Comparison of ENCODE assay signal across 9 mouse cellular contexts in the genomic region with DNA sequence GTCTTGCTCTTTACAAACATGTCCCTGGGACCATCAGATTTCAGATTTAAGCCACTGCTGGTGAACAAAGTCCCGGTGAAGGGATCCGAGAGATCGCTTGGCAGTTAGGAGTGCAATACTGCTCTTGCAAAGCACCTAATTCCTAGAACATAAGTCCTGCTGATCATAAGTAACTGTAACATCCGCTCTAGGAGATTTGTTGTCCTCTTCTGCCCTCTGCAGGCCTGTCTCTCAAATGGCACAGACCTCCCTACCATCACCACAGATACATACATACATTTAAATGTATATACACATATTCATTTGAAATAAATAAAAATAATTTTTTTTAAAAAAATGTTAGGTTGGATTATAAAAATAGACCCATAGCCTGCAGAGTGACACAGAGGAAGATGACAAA. TPM values are rescaled to one million over a fixed set of nuclear protein-coding genes. Genes with fewer than 3 reads are reported as not detected.
DNase-seq lines count a peak whose midpoint lies in the region; ATAC-seq lines count a peak whose summit lies in the region.
"Had no signal": no experiment of that assay in that cellular context is flagged by ENCODE, and none has a peak within 500 bp of the region (broad histone marks: within the 10 kb centered on the region; RNA-seq: fewer than 3 reads in every experiment).

No protein-coding gene starts in this region.

- peak; percentile 85 for ATAC-seq in activated CD4-positive, CD25-positive, alpha-beta regulatory T cell, adult 4 months
- peak; percentile 81 for ATAC-seq in hindbrain, embryonic 13.5 days (ENCODE audit: low FRiP score)
- peak; percentile 89 for ATAC-seq in megakaryocyte-erythroid progenitor cell, adult 5-6 weeks (replicated peaks; ENCODE audit: low FRiP score, low TSS enrichment, poor library complexity, severe bottlenecking)

- no peaks in the 10 kb centered on the region for H3K27me3 ChIP-seq in hindbrain, embryonic 13.5 days

- DNase-seq in heart, postnatal 10 days = peak; percentile 51 to 66
- no peak for DNase-seq in heart, postnatal 25 days (ENCODE audit: low spot score)
- peak; percentile 34 for DNase-seq in embryo, embryonic 11.5 days (ENCODE audit: low read depth, low spot score)
- peak; percentile 24 for DNase-seq in layer of hippocampus, adult 9-10 months (ENCODE audit: low spot score)
- DNase-seq in skeletal muscle tissue, adult 2 months (ENCODE audit: low read depth, low spot score) = peak; percentile 3

- no peak overlapping the region for H3K4me2 ChIP-seq in hindbrain, embryonic 13.5 days

- H3K4me3 ChIP-seq in hindbrain, embryonic 13.5 days = no peak overlapping the region
- H3K4me3 ChIP-seq: megakaryocyte, embryonic 14.5 days had no signal

- WGBS in hindbrain, embryonic 13.5 days = 54% methylated on average over 4 of the region's 4 CpGs

- H3K9me3 ChIP-seq in hindbrain, embryonic 13.5 days = no peaks in the 10 kb centered on the region
- H3K9me3 ChIP-seq: megakaryocyte, embryonic 14.5 days had no signal

- no peak overlapping the region for H3K27ac ChIP-seq in hindbrain, embryonic 13.5 days

- intact Hi-C loops in heart, postnatal 10 days (cut with DNase I) = loop anchor here (1.0 to 10.0 kb wide), 3 partner anchors 170 to 321 kb away; no protein-coding TSS in a partner anchor
- intact Hi-C loops in heart, postnatal 25 days (cut with DNase I) = loop anchor here (2.0 kb wide), 1 partner anchor 322 kb away; no protein-coding TSS in a partner anchor

- no peaks in the 10 kb centered on the region for H3K4me1 ChIP-seq in hindbrain, embryonic 13.5 days (replicated peaks)
- H3K4me1 ChIP-seq: megakaryocyte, embryonic 14.5 days had no signal

- no peak overlapping the region for H3K9ac ChIP-seq in hindbrain, embryonic 13.5 days

- H3K36me3 ChIP-seq in hindbrain, embryonic 13.5 days = no peaks in the 10 kb centered on the region

RNA-seq across cellular contexts. Expression of a gene that starts 21.3 kb away (rescaled TPM):
- total RNA-seq in heart, postnatal 10 days (2021) = not detected
- total RNA-seq in heart, postnatal 25 days (2021) = not detected
- under 1 TPM in 1 of 2 experiments, not detected in 1; 0.40 TPM for polyA plus RNA-seq in activated CD4-positive, CD25-positive, alpha-beta regulatory T cell, adult 4 months (2017; shearing (Covaris generic))
- 0.08 and 0.17 TPM in 2 replicates for polyA plus RNA-seq in hindbrain, embryonic 13.5 days (2015; fragmentation: Nextera tagmentation; extraction: Ambion mirVana)
- total RNA-seq in megakaryocyte-erythroid progenitor cell, adult 5-6 weeks (2014; fragmentation: Nextera tagmentation) = not detected in 2 replicates
- not detected in 2 replicates for total RNA-seq in megakaryocyte-erythroid progenitor cell, adult 5-6 weeks (2017)

RNA-seq across cellular contexts. Expression of a gene that starts 29.0 kb away (rescaled TPM):
- total RNA-seq in heart, postnatal 10 days (2021) = 10 to 100 TPM; 56.7 to 58.4 TPM
- 10 to 100 TPM; 44.9 to 45.3 TPM for total RNA-seq in heart, postnatal 25 days (2021)
- polyA plus RNA-seq in activated CD4-positive, CD25-positive, alpha-beta regulatory T cell, adult 4 months (2017; shearing (Covaris generic)) = 10 to 100 TPM; 10.1 to 14.7 TPM
- 54.6 and 54.7 TPM in 2 replicates for polyA plus RNA-seq in hindbrain, embryonic 13.5 days (2015; fragmentation: Nextera tagmentation; extraction: Ambion mirVana)
- total RNA-seq in megakaryocyte-erythroid progenitor cell, adult 5-6 weeks (2014; fragmentation: Nextera tagmentation) = 68.5 and 81.7 TPM in 2 replicates
- 75.8 and 84.1 TPM in 2 replicates for total RNA-seq in megakaryocyte-erythroid progenitor cell, adult 5-6 weeks (2017)
